Mouse (Mus musculus) adrenal gland, adult 2 months (tissue): ENCODE measurements around the gene Srsf2. TPM values are rescaled to one million over a fixed set of nuclear protein-coding genes. Genes with fewer than 3 reads are reported as not detected.

Experiments
- DNase-seq: peaks from one replicate; pipeline ENCODE4 v3.0.0; 2021
- polyA plus RNA-seq: library from polyadenylated mRNA; depleted of rRNA; stranded (reverse); fragments of >200 nt; gene quantifications from 2 replicates; pipeline ENCODE4 v1.2.3, GENCODE M21; 2012; rRNA removed
- total RNA-seq, 2 experiments: library from RNA; stranded (reverse); gene quantifications; 2 replicates each; pipeline ENCODE4 v1.2.3; 2021

Gene Srsf2
- total and polyA plus RNA-seq, 3 experiments: 223 to 693 (median 256) TPM

- no peak for DNase-seq
Measured at GRCm38 (mm10) chr11:116809520-116809919, 43.4 kb downstream of the Srsf2 start.

- no peak for DNase-seq
Measured at GRCm38 (mm10) chr11:116808811-116809395, 44.0 kb downstream of the Srsf2 start.

GRCm38 (mm10) chr11:116807938-116808606, 44.8 kb downstream of the Srsf2 start:
- peak; percentile 85 for DNase-seq

- no peak for DNase-seq
Measured at GRCm38 (mm10) chr11:116807526-116807925, 45.4 kb downstream of the Srsf2 start.

GRCm38 (mm10) chr11:116807116-116807515, 45.8 kb downstream of the Srsf2 start:
- DNase-seq: no peak

- DNase-seq: no peak
Measured at GRCm38 (mm10) chr11:116806136-116807071, 46.5 kb downstream of the Srsf2 start.

GRCm38 (mm10) chr11:116802709-116803108, 50.2 kb downstream of the Srsf2 start:
- no peak for DNase-seq

- DNase-seq: no peak
Measured at GRCm38 (mm10) chr11:116801106-116801505, 51.8 kb downstream of the Srsf2 start.

Other genes with a start within 250 kb of the Srsf2 start
- 10 to 100 TPM in 1 of 2 experiments, 1 to 10 TPM in 1; 8.2 to 22.7 TPM for gene Rhbdf2, start 226.1 kb downstream of the Srsf2 start, total RNA-seq
- 41.1 and 56.8 TPM in 2 replicates for gene Rhbdf2, start 226.1 kb downstream of the Srsf2 start, polyA plus RNA-seq
- gene Prcd, start 199.6 kb downstream of the Srsf2 start, total RNA-seq: 10 to 100 TPM; 10.2 to 14.2 TPM
- gene Prcd, start 199.6 kb downstream of the Srsf2 start, polyA plus RNA-seq: 13.0 and 14.1 TPM in 2 replicates
- gene Cygb, start 198.8 kb downstream of the Srsf2 start, total RNA-seq: 10 to 100 TPM; 24.8 to 46.8 TPM
- 54.3 and 62.4 TPM in 2 replicates for gene Cygb, start 198.8 kb downstream of the Srsf2 start, polyA plus RNA-seq
- under 1 TPM in 1 of 2 experiments, not detected in 1; 0.24 TPM for gene St6galnac1, start 77.6 kb downstream of the Srsf2 start, total RNA-seq
- 0.10 and 0.31 TPM in 2 replicates for gene St6galnac1, start 77.6 kb downstream of the Srsf2 start, polyA plus RNA-seq
- 10 to 100 TPM; 37.2 to 78.7 TPM for gene Mxra7, start 25.0 kb downstream of the Srsf2 start, total RNA-seq
- 282 and 392 TPM in 2 replicates for gene Mxra7, start 25.0 kb downstream of the Srsf2 start, polyA plus RNA-seq
- gene Mettl23, start 9.8 kb downstream of the Srsf2 start, total RNA-seq: 10 to 100 TPM; 22.5 to 35.2 TPM
- gene Mettl23, start 9.8 kb downstream of the Srsf2 start, polyA plus RNA-seq: 25.9 and 26.6 TPM in 2 replicates
- 10 to 100 TPM; 30.6 to 50.7 TPM for gene Jmjd6, start 9.6 kb downstream of the Srsf2 start, total RNA-seq
- 17.3 and 18.8 TPM in 2 replicates for gene Jmjd6, start 9.6 kb downstream of the Srsf2 start, polyA plus RNA-seq
- 10 to 100 TPM; 31.3 to 43.6 TPM for gene Mfsd11, start 654 bp downstream of the Srsf2 start, total RNA-seq
- gene Mfsd11, start 654 bp downstream of the Srsf2 start, polyA plus RNA-seq: 36.8 and 48.1 TPM in 2 replicates
- under 1 TPM; 0.21 to 0.92 TPM for gene Mgat5b, start 65.8 kb upstream of the Srsf2 start, total RNA-seq
- 1.8 and 1.9 TPM in 2 replicates for gene Mgat5b, start 65.8 kb upstream of the Srsf2 start, polyA plus RNA-seq